In genomic region chr1:46733405-46734106, GRCm38 (mm10) we compare ENCODE assay signal across 6 mouse cellular contexts.
DNase-seq lines count a peak whose midpoint lies in the region; ATAC-seq and TF ChIP-seq lines count a peak whose summit lies in the region.
"Not testable (repeated sequence)": the region's sequence is repeated elsewhere in the genome, so short reads cannot be mapped to it uniquely, and the experiment has no call there.

No protein-coding gene starts in this region.

- not testable (repeated sequence) for TF ChIP-seq CTCF in hindbrain, postnatal 0 days (IDR thresholded peaks at IDR 0.05; ENCODE audit: low read depth)

- peak; percentile 0 for DNase-seq in hindbrain, postnatal 0 days (ENCODE audit: low spot score)
- DNase-seq in retina, embryonic 14.5 days (ENCODE audit: low spot score), result peak; percentile 19

- H3K36me3 ChIP-seq in forebrain, embryonic 12.5 days (replicated peaks); hindbrain, embryonic 15.5 days; hindbrain, postnatal 0 days (ENCODE audit: insufficient read depth, low read length); midbrain, embryonic 16.5 days (ENCODE audit: control insufficient read depth, insufficient read depth, low read length); neural tube, embryonic 14.5 days (ENCODE audit: control insufficient read depth, insufficient read depth, low read length): not testable (repeated sequence)

- not testable (repeated sequence) for H3K4me1 ChIP-seq in forebrain, embryonic 12.5 days; hindbrain, embryonic 15.5 days (replicated peaks); hindbrain, postnatal 0 days (ENCODE audit: insufficient read depth, low read length); midbrain, embryonic 16.5 days (ENCODE audit: control insufficient read depth, insufficient read depth, low read length); neural tube, embryonic 14.5 days (ENCODE audit: control insufficient read depth, insufficient read depth, low read length)

- ATAC-seq in forebrain, embryonic 12.5 days (ENCODE audit: low FRiP score), result 0 out of 2 replicates have a peak, but pooled peaks have one; percentile 27
- peak; percentile 68; the same call in 1 of the 2 replicates for ATAC-seq in hindbrain, embryonic 15.5 days (ENCODE audit: low FRiP score, low read depth)
- 0 out of 2 replicates have a peak, but pooled peaks have one; percentile 59 for ATAC-seq in hindbrain, postnatal 0 days
- ATAC-seq in midbrain, embryonic 16.5 days, result 0 out of 2 replicates have a peak, but pooled peaks have one; percentile 32
- ATAC-seq in neural tube, embryonic 14.5 days (ENCODE audit: low read depth), result peak; percentile 94

- H3K9me3 ChIP-seq in forebrain, embryonic 12.5 days; hindbrain, embryonic 15.5 days; hindbrain, postnatal 0 days (ENCODE audit: low read length); midbrain, embryonic 16.5 days (replicated peaks; ENCODE audit: control insufficient read depth, low read length, poor library complexity, severe bottlenecking); neural tube, embryonic 14.5 days (ENCODE audit: control insufficient read depth, low read length): not testable (repeated sequence)

- not testable (repeated sequence) for H3K4me3 ChIP-seq in forebrain, embryonic 12.5 days (replicated peaks); hindbrain, embryonic 15.5 days; hindbrain, postnatal 0 days (ENCODE audit: low read length); midbrain, embryonic 16.5 days (ENCODE audit: low read depth, low read length); neural tube, embryonic 14.5 days (ENCODE audit: low read depth, low read length)

- WGBS in forebrain, embryonic 12.5 days, result 54% methylated on average over 2 of the region's 2 CpGs
- WGBS in hindbrain, embryonic 15.5 days, result 73% methylated on average over 2 of the region's 2 CpGs
- 79% methylated on average over 2 of the region's 2 CpGs for WGBS in hindbrain, postnatal 0 days
- WGBS in midbrain, embryonic 16.5 days, result 56% methylated on average over 2 of the region's 2 CpGs
- WGBS in neural tube, embryonic 14.5 days, result 36% methylated on average over 2 of the region's 2 CpGs

- H3K27me3 ChIP-seq in forebrain, embryonic 12.5 days; hindbrain, embryonic 15.5 days; hindbrain, postnatal 0 days (ENCODE audit: insufficient read depth, low read length); midbrain, embryonic 16.5 days (ENCODE audit: control insufficient read depth, insufficient read depth, low read depth, low read length); neural tube, embryonic 14.5 days (ENCODE audit: control insufficient read depth, insufficient read depth, low read length): not testable (repeated sequence)

- H3K4me2 ChIP-seq in forebrain, embryonic 12.5 days; hindbrain, embryonic 15.5 days; hindbrain, postnatal 0 days (ENCODE audit: low read depth, low read length); midbrain, embryonic 16.5 days (ENCODE audit: low read length); neural tube, embryonic 14.5 days (ENCODE audit: low read depth, low read length): not testable (repeated sequence)

- H3K9ac ChIP-seq in forebrain, embryonic 12.5 days; hindbrain, embryonic 15.5 days; hindbrain, postnatal 0 days (replicated peaks; ENCODE audit: low read length); midbrain, embryonic 16.5 days (ENCODE audit: low read depth, low read length); neural tube, embryonic 14.5 days (replicated peaks; ENCODE audit: low read depth, low read length): not testable (repeated sequence)

- not testable (repeated sequence) for H3K27ac ChIP-seq in forebrain, embryonic 12.5 days; hindbrain, embryonic 15.5 days (replicated peaks); hindbrain, postnatal 0 days; midbrain, embryonic 16.5 days (ENCODE audit: low read length); neural tube, embryonic 14.5 days (ENCODE audit: low read depth, low read length)

Comparison
In these comparisons a context has a peak if more than half of its experiments do, and no peak if none do; other contexts are left out.
1. ATAC-seq: peak in every context shown above with its lines; median percentile 94 in neural tube, embryonic 14.5 days; 68 in hindbrain, embryonic 15.5 days; 59 in hindbrain, postnatal 0 days; 32 in midbrain, embryonic 16.5 days; 27 in forebrain, embryonic 12.5 days.